In genomic region chrX:101358902-101359301, GRCm38 (mm10) we compare ENCODE assay signal across 11 mouse cellular contexts. TPM values are rescaled to one million over a fixed set of nuclear protein-coding genes. Genes with fewer than 3 reads are reported as not detected.
DNase-seq lines count a peak whose midpoint lies in the region; ATAC-seq and TF ChIP-seq lines count a peak whose summit lies in the region.
"Not testable (repeated sequence)": the region's sequence is repeated elsewhere in the genome, so short reads cannot be mapped to it uniquely, and the experiment has no call there.
"Had no signal": no experiment of that assay in that cellular context is flagged by ENCODE, and none has a peak within 500 bp of the region (broad histone marks: within the 10 kb centered on the region; RNA-seq: fewer than 3 reads in every experiment).

No protein-coding gene starts in this region.

- not testable (repeated sequence) for H3K27ac ChIP-seq in limb, embryonic 11.5 days (replicated peaks; ENCODE audit: low read depth, low read length); midbrain, postnatal 0 days (ENCODE audit: low read depth, low read length)

- ATAC-seq in limb, embryonic 11.5 days (ENCODE audit: insufficient number of reproducible peaks, low FRiP score, low TSS enrichment, low read depth); midbrain, postnatal 0 days (ENCODE audit: low FRiP score): not testable (repeated sequence)

- H3K4me3 ChIP-seq in limb, embryonic 11.5 days (ENCODE audit: low read depth, low read length); midbrain, postnatal 0 days (ENCODE audit: low read depth, low read length): not testable (repeated sequence)

- WGBS in limb, embryonic 11.5 days = 56% methylated on average over 3 of the region's 4 CpGs
- 63% methylated on average over 3 of the region's 4 CpGs for WGBS in midbrain, postnatal 0 days

- peak; percentile 29 for DNase-seq in A20 (ENCODE audit: low read depth, low spot score)
- DNase-seq in NIH3T3 (ENCODE audit: low read depth) = peak; percentile 29
- peak; percentile 3 to 45 for DNase-seq in cerebellum, postnatal 14 days
- peak; percentile 21 for DNase-seq in heart, postnatal 4 days
- peak; percentile 23 for DNase-seq in limb, embryonic 11.5 days (ENCODE audit: low spot score)
- not testable (repeated sequence) for DNase-seq in midbrain, postnatal 0 days (ENCODE audit: low spot score)
- peak; percentile 11 for DNase-seq in splenic B cell, adult 2 months (ENCODE audit: low read depth, low spot score)

- peak; percentile 42 for TF ChIP-seq CTCF in midbrain, postnatal 0 days (IDR thresholded peaks at IDR 0.05)

- H3K9me3 ChIP-seq in limb, embryonic 11.5 days (ENCODE audit: control insufficient read depth, low read length); midbrain, postnatal 0 days (ENCODE audit: low read length): not testable (repeated sequence)

- H3K4me2 ChIP-seq in limb, embryonic 11.5 days (ENCODE audit: low read depth, severe bottlenecking); midbrain, postnatal 0 days (ENCODE audit: low read depth, low read length, poor library complexity, severe bottlenecking): not testable (repeated sequence)

- not testable (repeated sequence) for H3K27me3 ChIP-seq in limb, embryonic 11.5 days (ENCODE audit: control insufficient read depth, insufficient read depth, low read length); midbrain, postnatal 0 days (ENCODE audit: insufficient read depth, low read length); splenic B cell, adult 2 months (ENCODE audit: control insufficient read depth, insufficient read depth, low read length, poor library complexity, severe bottlenecking)

- not testable (repeated sequence) for H3K9ac ChIP-seq in limb, embryonic 11.5 days (ENCODE audit: low read length); midbrain, postnatal 0 days (replicated peaks; ENCODE audit: low read length, poor library complexity, severe bottlenecking)

- H3K36me3 ChIP-seq in limb, embryonic 11.5 days (ENCODE audit: control insufficient read depth, insufficient read depth, low read length); midbrain, postnatal 0 days (ENCODE audit: insufficient read depth, low read length); splenic B cell, adult 2 months (ENCODE audit: control insufficient read depth, insufficient read depth, low read length, poor library complexity, severe bottlenecking): not testable (repeated sequence)

- H3K4me1 ChIP-seq in limb, embryonic 11.5 days (ENCODE audit: control insufficient read depth, insufficient read depth, low read length); midbrain, postnatal 0 days (ENCODE audit: insufficient read depth, low read length): not testable (repeated sequence)

RNA-seq across cellular contexts. Expression of gene Gjb1, which starts 17.3 kb away (rescaled TPM):
- total RNA-seq in heart, postnatal 4 days (2021) = not detected
- polyA plus RNA-seq in limb, embryonic 11.5 days (2014; fragmentation: Nextera tagmentation; extraction: Ambion mirVana) = not detected in 2 replicates
- 1.5 and 2.1 TPM in 2 replicates for total RNA-seq in midbrain, postnatal 0 days (2014; rRNA removed)
- 1.7 and 2.4 TPM in 2 replicates for polyA plus RNA-seq in midbrain, postnatal 0 days (2015; fragmentation: Nextera tagmentation; extraction: Ambion mirVana)
- total RNA-seq: adrenal gland, adult 18-20 months; heart, postnatal 36 days had no signal
- polyA plus RNA-seq: midbrain, embryonic 12.5 days had no signal

RNA-seq across cellular contexts. Expression of gene Nlgn3, which starts 59.9 kb away (rescaled TPM):
- 1 to 10 TPM; 1.6 to 2.7 TPM for total RNA-seq in heart, postnatal 4 days (2021)
- 11.3 and 12.3 TPM in 2 replicates for polyA plus RNA-seq in limb, embryonic 11.5 days (2014; fragmentation: Nextera tagmentation; extraction: Ambion mirVana)
- total RNA-seq in midbrain, postnatal 0 days (2014; rRNA removed) = 188 and 189 TPM in 2 replicates
- 82.3 and 84.6 TPM in 2 replicates for polyA plus RNA-seq in midbrain, postnatal 0 days (2015; fragmentation: Nextera tagmentation; extraction: Ambion mirVana)
- polyA plus RNA-seq: erythroblast, embryonic 14.5 days had no signal

Comparison
In these comparisons a context has a peak if more than half of its experiments do, and no peak if none do; other contexts are left out.
1. RNA of gene Nlgn3, which starts 59.9 kb away (total RNA-seq): 188 to 189 TPM in midbrain, postnatal 0 days; 1.6 to 2.7 TPM in heart, postnatal 4 days; every median in the first group is over 10 times any median in the second.